Mouse (Mus musculus) liver, postnatal 0 days (tissue): ENCODE data around the gene Zfp202.

Experiments
- CTCF ChIP-seq: sonication (generic); IDR thresholded peaks from 2 replicates; pipeline ENCODE4 v1.5.1; 2016; ENCODE audit warnings: antibody characterized with exemption, low read depth
- EP300 ChIP-seq: IDR thresholded peaks from 2 replicates; pipeline ENCODE4 v1.6.1; 2016; ENCODE audit warnings: antibody characterized with exemption, low read depth, mild to moderate bottlenecking

GRCm38 (mm10) chr9:40210744-40211143 lies 18.6 kb downstream of the Zfp202 start:
- TF ChIP-seq CTCF: no peak
- no peak for TF ChIP-seq EP300
